Mouse (Mus musculus) kidney, postnatal 25 days (tissue): ENCODE results near the gene Hbp1.
A peak's percentile ranks its signal among the peaks of the same experiment; 100 is the strongest.

Experiments
- DNase-seq, 2 experiments: peaks; one replicate each; pipeline ENCODE4 v3.0.0; 2021; ENCODE audit warnings: mixed read lengths in 2 of 2

The Hbp1 gene

GRCm38 (mm10) chr12:31949193-31949741, 1.1 kb downstream of the Hbp1 start:
- DNase-seq, result peak; percentile 97 to 98

DNA sequence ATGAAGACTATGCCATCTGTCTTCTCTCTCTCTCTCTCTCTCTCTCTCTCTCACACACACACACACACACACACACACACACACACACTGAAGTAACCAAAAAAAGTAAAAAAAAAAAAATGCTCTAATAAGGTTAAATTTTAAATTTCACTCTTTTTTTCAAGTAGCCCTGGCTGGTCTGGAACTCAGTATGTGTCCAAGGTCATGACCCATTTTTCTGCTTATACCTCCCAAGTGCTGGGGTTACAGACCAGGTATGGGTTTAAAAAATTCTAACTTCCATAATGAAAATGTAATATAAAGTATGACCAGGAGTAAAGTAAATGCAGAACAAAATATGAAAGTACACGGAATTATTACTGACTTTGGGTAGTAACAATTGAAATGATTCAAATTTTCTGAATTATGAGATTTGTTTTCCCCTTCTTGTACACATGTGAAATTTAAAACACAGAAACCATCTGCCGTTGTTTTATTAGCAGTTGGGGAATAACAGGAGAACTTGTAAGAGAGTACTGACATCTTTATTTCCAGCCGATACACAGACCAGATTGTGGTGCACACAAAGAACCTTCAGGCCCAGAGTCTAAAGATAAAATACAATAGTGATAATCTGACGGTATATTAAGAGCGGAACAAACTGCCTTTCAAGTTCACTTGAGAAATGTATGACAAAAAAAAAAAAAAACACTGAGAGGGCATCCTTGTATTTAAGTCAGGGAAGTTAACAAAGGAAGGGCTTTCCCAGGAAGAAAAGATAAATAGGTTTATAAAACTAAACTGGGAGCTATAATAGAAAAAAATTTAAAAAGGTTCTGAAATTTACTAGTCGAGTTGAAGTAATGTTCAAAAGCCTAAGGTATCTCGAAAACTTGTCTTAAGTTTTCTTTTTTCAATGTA, 2.0 kb downstream of the Hbp1 start:
- DNase-seq, result no peak

- no peak for DNase-seq
These were observed 2.9 kb downstream of the Hbp1 start for GRCm38 (mm10) chr12:31947476-31947875.

DNA sequence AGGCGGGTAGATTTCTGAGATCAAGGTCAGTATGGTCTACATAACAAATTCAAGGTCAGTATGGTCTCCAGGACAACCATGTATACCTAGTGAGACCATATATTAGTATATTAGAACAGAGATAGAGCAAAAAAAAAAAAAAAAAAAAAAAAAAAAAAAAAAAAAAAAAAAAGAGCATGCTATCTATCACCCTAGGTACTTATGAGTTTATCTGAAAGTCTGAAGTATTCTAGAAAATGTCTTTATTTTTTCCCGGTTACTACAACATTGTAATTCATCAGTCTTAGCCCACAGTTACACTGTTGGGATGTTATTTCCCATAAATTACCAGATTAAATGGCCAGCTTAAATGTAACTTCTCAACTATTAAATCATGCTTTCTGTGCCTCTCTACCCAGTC, 5.9 kb downstream of the Hbp1 start:
- no peak for DNase-seq

GRCm38 (mm10) chr12:31943020-31943654, 7.2 kb downstream of the Hbp1 start:
- DNase-seq, result no peak

DNA sequence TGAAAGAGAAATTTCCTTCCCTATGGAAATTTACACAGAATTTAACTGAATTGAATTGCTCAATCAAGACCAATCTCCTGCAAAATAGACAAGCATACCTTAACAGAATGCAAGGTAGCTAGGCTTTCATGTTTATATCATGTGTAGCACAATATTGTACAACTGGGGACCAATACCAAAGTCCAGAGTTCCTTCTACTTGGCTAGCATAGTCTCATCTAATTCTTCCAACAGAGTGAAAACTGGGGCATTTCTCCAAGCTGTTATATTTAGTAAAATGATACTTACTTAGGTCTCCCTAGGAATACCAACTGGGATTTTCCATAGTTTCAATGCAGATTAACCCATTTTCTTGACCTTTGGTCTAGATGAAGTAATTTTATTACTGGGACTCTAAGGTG, 11.3 kb downstream of the Hbp1 start:
- DNase-seq, result no peak

- no peak for DNase-seq
These were observed 11.8 kb downstream of the Hbp1 start for GRCm38 (mm10) chr12:31938391-31938997.

DNA sequence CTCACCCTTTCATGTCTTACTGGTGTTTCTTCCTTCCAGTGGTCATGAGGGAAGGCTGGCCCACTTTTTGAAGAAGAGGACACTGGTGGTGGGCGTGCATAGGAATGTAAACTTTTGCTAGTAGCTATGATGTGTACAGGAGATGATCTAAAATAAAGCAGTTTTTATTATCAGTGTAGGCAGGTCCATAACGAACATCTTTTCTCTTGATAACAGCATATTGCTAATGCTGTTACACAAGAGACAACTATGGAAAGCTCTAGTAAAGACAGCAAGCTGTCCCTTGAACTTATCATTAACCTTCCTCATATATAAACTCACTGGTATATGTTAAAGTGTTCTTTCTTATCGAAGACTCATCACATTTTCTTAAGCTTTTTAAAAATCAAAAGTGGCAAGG, 12.7 kb downstream of the Hbp1 start:
- DNase-seq, result no peak

GRCm38 (mm10) chr12:31936657-31937300, 13.6 kb downstream of the Hbp1 start:
- DNase-seq, result no peak

- no peak for DNase-seq
These were observed 18.5 kb downstream of the Hbp1 start for GRCm38 (mm10) chr12:31931818-31932217.

DNA sequence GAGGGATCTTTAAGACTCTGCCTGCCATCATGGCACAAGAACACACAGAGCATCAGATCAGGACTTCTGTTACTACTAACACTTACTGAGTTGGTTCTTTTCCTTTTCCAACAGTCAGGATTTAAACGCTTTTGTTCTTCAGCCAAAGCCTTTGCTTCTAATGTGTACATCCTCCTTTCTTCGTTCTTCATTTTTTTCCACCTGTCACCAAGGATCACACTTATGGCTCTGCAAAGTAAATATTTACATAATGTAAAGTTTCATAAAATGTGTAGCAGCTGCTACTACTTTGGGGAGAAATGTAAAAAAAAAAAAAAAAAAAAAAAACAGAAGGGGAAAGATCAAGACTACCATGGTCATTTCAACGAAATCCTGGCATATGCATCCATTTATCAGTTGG, 21.8 kb downstream of the Hbp1 start:
- no peak for DNase-seq

DNA sequence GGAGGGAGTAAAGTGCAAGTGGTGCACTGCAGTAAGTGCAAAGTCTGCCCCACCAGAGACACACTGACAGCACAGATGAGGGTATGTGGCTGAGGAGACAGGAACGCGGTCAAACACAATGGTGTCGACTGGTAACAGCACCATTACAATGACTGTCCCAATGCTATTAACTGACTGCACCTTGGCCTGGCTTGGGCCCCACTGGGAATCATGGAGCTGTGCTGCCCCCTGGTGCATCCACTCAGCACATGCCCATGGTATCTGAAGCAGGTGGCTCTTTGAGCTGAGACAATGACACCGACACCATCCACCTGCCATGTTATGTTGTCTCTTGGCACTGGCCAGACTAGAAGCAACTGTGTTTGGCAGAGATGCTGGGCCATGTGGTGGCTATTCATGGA, 23.7 kb downstream of the Hbp1 start:
- DNase-seq, result peak; percentile 57 to 59

- no peak for DNase-seq
These were observed 25.0 kb downstream of the Hbp1 start for GRCm38 (mm10) chr12:31925343-31925742.

DNA sequence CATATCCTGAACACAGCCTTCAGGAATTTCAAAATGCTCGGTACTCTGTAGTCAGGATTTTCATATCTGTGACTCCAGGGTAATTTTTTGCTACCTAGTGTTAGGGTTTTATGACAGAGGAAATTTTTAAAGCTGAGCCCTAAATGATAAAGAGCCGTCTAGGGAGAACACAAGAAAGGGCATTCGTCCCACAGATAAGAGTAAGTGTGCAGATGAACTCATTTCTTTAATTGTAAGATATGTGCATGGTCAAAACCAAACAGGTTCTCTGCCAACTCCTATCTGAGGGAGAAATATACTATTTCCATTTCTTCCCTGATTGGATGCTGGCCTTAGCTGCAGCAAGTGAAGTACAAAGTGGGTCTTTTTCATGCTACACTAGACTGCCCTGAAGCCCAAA, 26.2 kb downstream of the Hbp1 start:
- DNase-seq, result no peak

DNA sequence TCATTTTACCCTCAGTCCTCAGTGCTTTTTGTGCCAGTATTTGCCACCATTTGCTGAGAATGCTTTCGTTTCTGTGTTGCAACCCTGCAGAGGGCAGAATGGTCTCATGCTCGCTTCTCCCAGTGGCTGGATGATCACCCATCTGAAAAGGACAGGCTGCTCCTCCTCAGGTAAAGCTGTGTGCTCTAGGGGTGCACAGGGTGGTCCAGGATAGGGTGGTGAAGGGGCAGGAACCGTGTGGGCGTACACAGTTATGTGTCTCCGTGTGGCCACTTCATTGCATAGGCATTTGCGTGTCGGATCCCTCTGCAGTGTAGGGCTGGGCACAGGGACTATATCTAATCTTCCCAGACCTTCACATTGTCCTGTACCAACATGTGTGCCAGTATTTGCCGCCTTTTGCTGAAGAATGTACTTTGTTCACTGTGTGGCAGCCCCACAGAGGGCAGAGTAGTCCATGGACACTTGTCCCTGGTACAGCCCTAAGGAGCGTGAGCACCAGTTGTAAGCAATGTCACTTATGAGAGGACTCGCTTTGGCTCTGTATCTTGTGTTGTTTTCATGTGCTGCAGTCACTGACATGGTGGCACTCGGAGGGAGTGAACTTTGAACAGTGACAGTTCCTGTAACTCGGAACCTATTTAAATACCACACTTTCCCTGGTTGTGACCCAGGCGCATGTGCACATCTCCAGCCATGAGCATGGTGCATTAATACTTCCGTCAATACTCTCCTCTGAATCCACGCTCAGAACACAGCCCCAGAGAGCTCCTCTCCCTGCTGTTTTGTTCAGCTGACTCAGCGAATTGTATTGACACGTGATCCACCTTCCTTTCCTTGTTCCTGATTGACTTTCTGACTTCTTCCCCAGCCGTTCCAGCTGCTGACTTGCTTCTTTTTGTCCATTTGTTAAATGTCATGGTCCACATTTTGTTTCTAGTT, 29.6 kb downstream of the Hbp1 start:
- peak; percentile 32 to 44 for DNase-seq

DNA sequence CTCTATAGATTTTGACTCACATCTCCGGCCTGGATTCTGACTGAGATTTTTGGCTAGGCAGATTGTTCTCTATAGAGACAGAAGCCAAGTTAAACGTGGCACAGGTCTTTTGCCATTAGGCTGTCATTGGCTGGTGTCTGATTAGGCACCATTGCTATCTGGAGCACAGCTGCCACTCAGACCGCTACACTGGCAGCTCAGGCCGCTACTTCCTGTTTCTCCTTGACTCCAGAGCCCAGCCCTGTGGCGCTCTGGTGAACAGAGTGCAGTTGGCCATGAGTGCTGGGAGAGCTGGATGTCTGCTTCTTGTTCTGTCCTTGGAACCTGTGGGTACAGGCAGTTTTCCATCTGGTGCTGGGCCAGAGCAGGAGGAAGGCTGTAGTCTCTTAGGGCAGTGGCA, 33.1 kb downstream of the Hbp1 start:
- DNase-seq, result peak in 1 of 2 experiments; percentile 49

DNA sequence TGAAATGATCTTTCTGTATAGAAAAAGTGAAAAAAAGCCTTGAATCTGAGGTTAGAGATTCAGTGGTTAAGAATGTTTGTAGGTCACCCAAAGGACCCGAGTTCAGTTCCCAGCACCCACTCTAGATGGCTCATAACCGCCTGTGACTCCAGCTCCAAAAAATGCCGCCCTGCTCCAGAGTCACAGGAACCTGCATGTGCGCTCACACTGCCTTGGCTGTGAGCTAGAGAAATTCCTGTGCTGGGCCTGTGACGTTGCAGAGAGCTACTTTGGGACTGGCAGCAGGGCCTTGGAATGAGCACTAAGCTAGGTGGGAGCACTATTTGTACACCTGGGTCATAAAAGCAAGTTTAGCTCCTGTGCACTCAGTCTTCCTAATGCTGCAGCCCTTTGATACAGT, 33.6 kb downstream of the Hbp1 start:
- no peak for DNase-seq

DNA sequence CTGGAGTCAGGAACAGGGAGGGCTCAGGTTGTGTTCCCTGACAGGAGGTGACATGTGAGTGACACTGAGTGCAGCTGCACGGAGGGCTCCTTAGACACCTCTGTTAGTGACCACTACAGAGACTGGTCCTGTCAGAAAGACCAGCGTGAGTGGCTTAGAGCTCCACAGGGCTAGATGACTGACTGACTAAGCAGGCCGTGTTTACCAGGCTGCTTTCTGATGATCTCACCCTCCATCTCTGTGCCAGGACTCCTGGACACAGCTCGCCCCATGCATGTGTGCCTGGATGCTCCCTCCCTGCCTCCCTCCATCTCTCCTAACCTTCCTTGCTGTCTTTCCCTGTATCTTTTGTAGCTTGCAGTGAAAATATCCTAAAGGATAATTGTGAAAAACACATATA, 36.7 kb downstream of the Hbp1 start:
- no peak for DNase-seq

DNA sequence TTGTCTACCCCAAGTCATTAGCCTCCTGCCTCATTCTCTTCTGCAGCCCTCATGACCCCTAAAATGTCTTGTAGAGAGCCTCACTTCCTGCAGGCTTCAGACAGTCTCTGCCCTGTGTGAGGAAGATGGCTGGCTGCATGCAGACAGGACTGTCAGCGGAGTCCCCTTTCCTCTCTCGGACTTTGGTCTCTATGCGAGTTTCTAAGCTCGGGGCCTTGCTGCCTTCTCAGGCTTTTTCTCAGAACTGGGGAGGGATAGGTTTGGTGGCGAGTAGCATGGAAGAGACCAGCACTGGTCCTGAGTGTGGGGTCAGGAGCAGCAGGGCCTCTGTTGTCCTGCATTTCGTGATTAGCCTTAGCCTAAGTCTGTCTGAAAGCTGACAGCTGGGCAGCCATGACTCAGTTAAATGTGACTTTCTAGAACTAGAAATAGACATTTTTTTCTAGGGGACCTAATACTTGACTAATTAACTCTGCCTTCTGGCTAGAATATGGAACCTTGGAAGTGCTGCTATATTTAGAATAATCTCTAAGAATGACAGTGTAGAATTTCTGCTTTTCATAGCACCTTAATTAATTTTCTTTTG, 37.3 kb downstream of the Hbp1 start:
- no peak for DNase-seq

DNA sequence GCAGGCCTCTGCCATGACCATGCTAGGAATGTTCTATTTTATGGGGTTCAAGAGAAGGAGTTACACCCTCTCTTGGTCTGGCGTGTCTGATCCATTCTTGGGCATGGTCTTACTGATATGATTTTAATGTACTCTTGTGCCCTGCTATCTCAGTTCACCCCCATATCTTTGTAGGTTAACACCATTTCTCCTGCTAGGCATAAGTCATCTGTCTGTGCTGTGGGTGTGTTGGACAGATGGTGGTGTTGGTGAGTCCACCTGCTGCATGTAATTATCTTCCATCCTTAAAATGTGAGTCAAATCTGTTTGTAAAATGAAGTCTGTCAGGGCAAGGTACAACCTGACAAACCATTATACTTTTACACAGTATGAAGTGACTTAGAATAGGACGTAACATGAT, 42.9 kb downstream of the Hbp1 start:
- DNase-seq, result no peak
